Mouse (Mus musculus) E14TG2a.4 (cell line): Measurements from ENCODE around the gene Use1.

Source experiments
- CTCF ChIP-seq: conservative IDR thresholded peaks from 2 replicates; pipeline ENCODE4 v1.5.1; 2014; ENCODE audit warnings: low read length
- NANOG ChIP-seq: IDR thresholded peaks from 2 replicates; pipeline ENCODE4 v1.6.1; 2014; ENCODE audit warnings: borderline replicate concordance, low read length, mixed read lengths
- POU5F1 ChIP-seq: IDR thresholded peaks from 2 replicates; pipeline ENCODE4 v1.6.1; 2014; ENCODE audit warnings: low read length, borderline replicate concordance

DNA sequence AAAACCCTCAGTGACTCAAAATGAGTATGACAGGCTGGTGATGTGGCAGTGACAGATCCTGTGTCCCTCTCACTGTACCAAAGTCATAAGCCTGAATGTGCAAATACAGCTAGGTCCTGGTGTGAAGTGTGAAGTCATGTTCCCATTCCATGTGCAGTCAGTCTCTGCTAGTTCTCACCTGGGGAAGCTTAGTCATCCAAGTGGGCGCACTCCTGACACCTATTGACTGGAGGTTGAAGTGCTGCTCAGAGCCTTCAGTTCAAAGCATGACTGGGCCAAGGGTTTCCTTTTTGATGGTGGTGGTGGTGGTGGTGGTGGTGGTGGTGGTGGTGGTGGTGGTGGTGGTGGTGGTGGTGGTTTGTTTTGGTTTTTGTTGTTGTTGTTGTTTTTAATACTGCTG, 41.8 kb upstream of the Use1 start:
- peak; percentile 27 for TF ChIP-seq CTCF
- TF ChIP-seq NANOG = no peak
- TF ChIP-seq POU5F1 = no peak
